Mouse (Mus musculus): ENCODE results near the gene Acss1. TPM values are rescaled to one million over a fixed set of nuclear protein-coding genes. Genes with fewer than 3 reads are reported as not detected.

The Acss1 gene
- polyA plus RNA-seq, 1 experiment from 2014 or later, result 35.3 TPM

GRCm38 (mm10) chr2:150646411-150647121 is 21.7 kb downstream of the Acss1 start:
- 69% methylated on average over 8 of the region's 8 CpGs for WGBS
- Histone ChIP-seq H3K36me3 (ENCODE audit: control insufficient read depth, insufficient read depth, low read length) (no peaks in the 10 kb centered on the region), H3K27ac (ENCODE audit: low read length) (peak overlapping the region; percentile 17)

GRCm38 (mm10) chr2:150645225-150645624 is 23.1 kb downstream of the Acss1 start:
- H3K9me3 ChIP-seq (ENCODE audit: control insufficient read depth, low read length), result no peaks in the 10 kb centered on the region
- ATAC-seq, result peak; percentile 88
- H3K9ac ChIP-seq (ENCODE audit: low read depth, low read length), result no peak overlapping the region
- WGBS, result 65% methylated on average over 4 of the region's 4 CpGs
- no peak overlapping the region for H3K4me2 ChIP-seq (ENCODE audit: low read depth, low read length)
- no peaks in the 10 kb centered on the region for H3K4me1 ChIP-seq (ENCODE audit: control insufficient read depth, insufficient read depth, low read length)
- no peak overlapping the region for H3K4me3 ChIP-seq (ENCODE audit: low read length)
- no peaks in the 10 kb centered on the region for H3K27me3 ChIP-seq (replicated peaks; ENCODE audit: control insufficient read depth, insufficient read depth, low read length)
- no peaks in the 10 kb centered on the region for H3K36me3 ChIP-seq (ENCODE audit: control insufficient read depth, insufficient read depth, low read length)
- peak overlapping the region; percentile 47; the same call in 1 of the 2 replicates for H3K27ac ChIP-seq (ENCODE audit: low read length)

More at GRCm38 (mm10) chr2:150646411-150647121, 21.7 kb downstream of the Acss1 start:
- no peak overlapping the region for H3K9ac ChIP-seq (ENCODE audit: low read depth, low read length)
- no peaks in the 10 kb centered on the region for H3K9me3 ChIP-seq (ENCODE audit: control insufficient read depth, low read length)
- H3K27me3 ChIP-seq (replicated peaks; ENCODE audit: control insufficient read depth, insufficient read depth, low read length), result no peaks in the 10 kb centered on the region
- H3K4me2 ChIP-seq (ENCODE audit: low read depth, low read length), result no peak overlapping the region
- peaks cover 8% of the 10 kb centered on the region; the same call in 1 of the 2 replicates for H3K4me1 ChIP-seq (ENCODE audit: control insufficient read depth, insufficient read depth, low read length)
- ATAC-seq, result no peak
- no peak overlapping the region for H3K4me3 ChIP-seq (ENCODE audit: low read length)

GRCm38 (mm10) chr2:150643726-150644415 is 24.4 kb downstream of the Acss1 start:
- H3K27me3 ChIP-seq (replicated peaks; ENCODE audit: control insufficient read depth, insufficient read depth, low read length), result no peaks in the 10 kb centered on the region
- 75% methylated on average over 8 of the region's 8 CpGs for whole genome bisulfite sequencing
- peak; percentile 34 for ATAC-seq

GRCm38 (mm10) chr2:150643166-150643565 is 25.1 kb downstream of the Acss1 start:
- no peaks in the 10 kb centered on the region for H3K4me1 ChIP-seq (ENCODE audit: control insufficient read depth, insufficient read depth, low read length)
- WGBS, result 84% methylated on average over 1 of the region's 1 CpGs
- no peaks in the 10 kb centered on the region for H3K27me3 ChIP-seq (replicated peaks; ENCODE audit: control insufficient read depth, insufficient read depth, low read length)
- H3K36me3 ChIP-seq (ENCODE audit: control insufficient read depth, insufficient read depth, low read length), result no peaks in the 10 kb centered on the region
- no peak overlapping the region for H3K4me2 ChIP-seq (ENCODE audit: low read depth, low read length)
- no peak overlapping the region for H3K9ac ChIP-seq (ENCODE audit: low read depth, low read length)
- ATAC-seq, result no peak
- H3K4me3 ChIP-seq (ENCODE audit: low read length), result no peak overlapping the region
- no peak overlapping the region for H3K27ac ChIP-seq (ENCODE audit: low read length)
- H3K9me3 ChIP-seq (ENCODE audit: control insufficient read depth, low read length), result no peaks in the 10 kb centered on the region

More at GRCm38 (mm10) chr2:150643726-150644415, 24.4 kb downstream of the Acss1 start:
- H3K9ac ChIP-seq (ENCODE audit: low read depth, low read length), result no peak overlapping the region
- H3K4me2 ChIP-seq (ENCODE audit: low read depth, low read length), result no peak overlapping the region
- no peak overlapping the region for H3K27ac ChIP-seq (ENCODE audit: low read length)
- H3K36me3 ChIP-seq (ENCODE audit: control insufficient read depth, insufficient read depth, low read length), result no peaks in the 10 kb centered on the region
- H3K9me3 ChIP-seq (ENCODE audit: control insufficient read depth, low read length), result no peaks in the 10 kb centered on the region
- no peak overlapping the region for H3K4me3 ChIP-seq (ENCODE audit: low read length)
- H3K4me1 ChIP-seq (ENCODE audit: control insufficient read depth, insufficient read depth, low read length), result no peaks in the 10 kb centered on the region

- Histone ChIP-seq H3K36me3 (ENCODE audit: control insufficient read depth, insufficient read depth, low read length) (0 out of 2 replicates have a peak, but pooled peaks cover 3% of the 10 kb centered on the region), H3K4me3 (ENCODE audit: low read length) (no peak overlapping the region), H3K9me3 (ENCODE audit: control insufficient read depth, low read length) (no peaks in the 10 kb centered on the region), H3K27ac (ENCODE audit: low read length) (no peak overlapping the region), H3K9ac (ENCODE audit: low read depth, low read length) (no peak overlapping the region), H3K4me2 (ENCODE audit: low read depth, low read length) (no peak overlapping the region), H3K27me3 (replicated peaks; ENCODE audit: control insufficient read depth, insufficient read depth, low read length) (no peaks in the 10 kb centered on the region), H3K4me1 (ENCODE audit: control insufficient read depth, insufficient read depth, low read length) (no peaks in the 10 kb centered on the region)
- no peak for ATAC-seq
- WGBS, result 65% methylated on average over 2 of the region's 2 CpGs
Measured at GRCm38 (mm10) chr2:150638370-150638733, 29.9 kb downstream of the Acss1 start.

GRCm38 (mm10) chr2:150637702-150638369 is 30.5 kb downstream of the Acss1 start:
- no peak overlapping the region for H3K4me2 ChIP-seq (ENCODE audit: low read depth, low read length)
- WGBS, result 64% methylated on average over 6 of the region's 6 CpGs
- no peaks in the 10 kb centered on the region for H3K27me3 ChIP-seq (replicated peaks; ENCODE audit: control insufficient read depth, insufficient read depth, low read length)
- H3K9ac ChIP-seq (ENCODE audit: low read depth, low read length), result no peak overlapping the region
- H3K4me3 ChIP-seq (ENCODE audit: low read length), result no peak overlapping the region
- no peak overlapping the region for H3K27ac ChIP-seq (ENCODE audit: low read length)
- no peaks in the 10 kb centered on the region for H3K9me3 ChIP-seq (ENCODE audit: control insufficient read depth, low read length)
- 0 out of 2 replicates have a peak, but pooled peaks cover 3% of the 10 kb centered on the region for H3K36me3 ChIP-seq (ENCODE audit: control insufficient read depth, insufficient read depth, low read length)
- no peaks in the 10 kb centered on the region for H3K4me1 ChIP-seq (ENCODE audit: control insufficient read depth, insufficient read depth, low read length)
- no peak for ATAC-seq

- Histone ChIP-seq H3K36me3 (ENCODE audit: control insufficient read depth, insufficient read depth, low read length) (0 out of 2 replicates have a peak, but pooled peaks cover 3% of the 10 kb centered on the region), H3K4me3 (ENCODE audit: low read length) (no peak overlapping the region), H3K9ac (ENCODE audit: low read depth, low read length) (no peak overlapping the region), H3K27me3 (replicated peaks; ENCODE audit: control insufficient read depth, insufficient read depth, low read length) (no peaks in the 10 kb centered on the region), H3K4me1 (ENCODE audit: control insufficient read depth, insufficient read depth, low read length) (no peaks in the 10 kb centered on the region), H3K27ac (ENCODE audit: low read length) (no peak overlapping the region), H3K9me3 (ENCODE audit: control insufficient read depth, low read length) (no peaks in the 10 kb centered on the region), H3K4me2 (ENCODE audit: low read depth, low read length) (no peak overlapping the region)
- no peak for ATAC-seq
- 66% methylated on average over 3 of the region's 3 CpGs for WGBS
Measured at GRCm38 (mm10) chr2:150635877-150636446, 32.3 kb downstream of the Acss1 start.

- Histone ChIP-seq H3K27ac (ENCODE audit: low read length) (no peak overlapping the region), H3K4me1 (ENCODE audit: control insufficient read depth, insufficient read depth, low read length) (no peaks in the 10 kb centered on the region), H3K9me3 (ENCODE audit: control insufficient read depth, low read length) (no peaks in the 10 kb centered on the region), H3K9ac (ENCODE audit: low read depth, low read length) (no peak overlapping the region), H3K36me3 (ENCODE audit: control insufficient read depth, insufficient read depth, low read length) (0 out of 2 replicates have a peak, but pooled peaks cover 3% of the 10 kb centered on the region), H3K27me3 (replicated peaks; ENCODE audit: control insufficient read depth, insufficient read depth, low read length) (no peaks in the 10 kb centered on the region), H3K4me2 (ENCODE audit: low read depth, low read length) (no peak overlapping the region), H3K4me3 (ENCODE audit: low read length) (no peak overlapping the region)
- no peak for ATAC-seq
- 85% methylated on average over 4 of the region's 4 CpGs for WGBS
Measured at GRCm38 (mm10) chr2:150629255-150629654, 39.0 kb downstream of the Acss1 start.

GRCm38 (mm10) chr2:150627140-150627539 is 41.2 kb downstream of the Acss1 start:
- H3K4me1 ChIP-seq (ENCODE audit: control insufficient read depth, insufficient read depth, low read length), result no peaks in the 10 kb centered on the region
- no peak overlapping the region for H3K4me2 ChIP-seq (ENCODE audit: low read depth, low read length)
- H3K27me3 ChIP-seq (replicated peaks; ENCODE audit: control insufficient read depth, insufficient read depth, low read length), result no peaks in the 10 kb centered on the region
- no peak for ATAC-seq
- H3K36me3 ChIP-seq (ENCODE audit: control insufficient read depth, insufficient read depth, low read length), result no peaks in the 10 kb centered on the region
- no peak overlapping the region for H3K27ac ChIP-seq (ENCODE audit: low read length)
- no peak overlapping the region for H3K9ac ChIP-seq (ENCODE audit: low read depth, low read length)
- no peak overlapping the region for H3K4me3 ChIP-seq (ENCODE audit: low read length)
- WGBS, result 73% methylated on average over 6 of the region's 6 CpGs
- H3K9me3 ChIP-seq (ENCODE audit: control insufficient read depth, low read length), result no peaks in the 10 kb centered on the region

All from intestine, embryonic 16.5 days (tissue).